Mouse (Mus musculus): ENCODE measurements around the gene Dpp4.

GRCm38 (mm10) chr2:62344367-62344766 is 67.7 kb downstream of the Dpp4 start:
- TF ChIP-seq CTCF (IDR thresholded peaks at IDR 0.05; ENCODE audit: insufficient read depth, low read length) (no peak), POLR2A (IDR thresholded peaks at IDR 0.05; ENCODE audit: borderline replicate concordance, extremely low read depth, low read depth, low read length) (no peak)
